Mouse (Mus musculus) heart, adult 8-10 months (tissue): ENCODE results near the gene Nit2. TPM values are rescaled to one million over a fixed set of nuclear protein-coding genes. Genes with fewer than 3 reads are reported as not detected.

Experiments used
- DNase-seq: peaks from one replicate; pipeline ENCODE4 v3.0.0; 2022; ENCODE audit warnings: low spot score
- total RNA-seq, 4 experiments: library from RNA; stranded (reverse); gene quantifications; 2 replicates each; pipeline ENCODE4 v1.2.4; 2022

The Nit2 gene
- total RNA-seq, 4 experiments from 2014 or later: 25.8 to 33.3 (median 29.9) TPM

GRCm38 (mm10) chr16:57162841-57163240 lies 4.3 kb downstream of the Nit2 start:
- DNase-seq: no peak

GRCm38 (mm10) chr16:57159835-57160234 lies 7.3 kb downstream of the Nit2 start:
- DNase-seq: no peak

- DNase-seq: no peak
Measured at GRCm38 (mm10) chr16:57157728-57158127, 9.4 kb downstream of the Nit2 start.

GRCm38 (mm10) chr16:57157076-57157475 lies 10.1 kb downstream of the Nit2 start:
- DNase-seq: no peak

GRCm38 (mm10) chr16:57155899-57156298 lies 11.2 kb downstream of the Nit2 start:
- no peak for DNase-seq

GRCm38 (mm10) chr16:57151437-57151836 lies 15.7 kb downstream of the Nit2 start:
- DNase-seq: no peak

GRCm38 (mm10) chr16:57144741-57145140 lies 22.4 kb downstream of the Nit2 start:
- no peak for DNase-seq

- no peak for DNase-seq
Measured at GRCm38 (mm10) chr16:57133611-57134010, 33.5 kb downstream of the Nit2 start.

- no peak for DNase-seq
Measured at GRCm38 (mm10) chr16:57132326-57132725, 34.8 kb downstream of the Nit2 start.

- DNase-seq: no peak
Measured at GRCm38 (mm10) chr16:57131544-57131943, 35.6 kb downstream of the Nit2 start.

GRCm38 (mm10) chr16:57130752-57131400 lies 36.3 kb downstream of the Nit2 start:
- DNase-seq: no peak

- DNase-seq: no peak
Measured at GRCm38 (mm10) chr16:57127825-57128224, 39.3 kb downstream of the Nit2 start.

- no peak for DNase-seq
Measured at GRCm38 (mm10) chr16:57126268-57126667, 40.9 kb downstream of the Nit2 start.

- no peak for DNase-seq
Measured at GRCm38 (mm10) chr16:57122682-57123445, 44.3 kb downstream of the Nit2 start.

- DNase-seq: no peak
Measured at GRCm38 (mm10) chr16:57121816-57122415, 45.2 kb downstream of the Nit2 start.

GRCm38 (mm10) chr16:57120913-57121815 lies 46.0 kb downstream of the Nit2 start, which contains the start of gene Tomm70a:
Gene Tomm70a, plus strand, starts transcription at chr16:57121703.
- peak; percentile 95 for DNase-seq

- no peak for DNase-seq
Measured at GRCm38 (mm10) chr16:57117562-57117961, 49.6 kb downstream of the Nit2 start.

GRCm38 (mm10) chr16:57116066-57116465 lies 51.1 kb downstream of the Nit2 start:
- DNase-seq: no peak
